Mouse (Mus musculus): ENCODE data around the gene Emcn. TPM values are rescaled to one million over a fixed set of nuclear protein-coding genes. Genes with fewer than 3 reads are reported as not detected.

The Emcn gene
- total and polyA plus RNA-seq, 2 experiments = 1.5 to 4.1 TPM

DNA sequence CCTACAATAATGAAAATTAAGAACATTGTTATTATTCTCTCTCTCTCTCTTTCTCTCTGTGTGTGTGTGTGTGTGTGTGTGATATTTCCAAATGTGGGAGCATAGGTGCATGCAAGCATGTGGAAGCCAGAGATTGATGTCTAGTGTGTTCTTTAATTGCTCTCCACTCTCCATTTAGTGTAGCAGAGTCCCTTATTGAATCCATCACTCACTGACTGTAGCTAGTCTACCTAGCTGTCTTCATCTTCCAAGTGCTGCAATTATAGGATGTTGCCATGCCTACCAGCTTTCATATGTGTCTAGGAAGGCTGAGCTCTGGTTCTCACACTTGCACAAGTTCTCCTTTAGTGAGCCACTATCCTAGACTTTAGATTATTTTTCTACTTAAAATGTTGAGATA, 30.9 kb upstream of the Emcn start:
- no peak overlapping the region for H3K4me3 ChIP-seq (ENCODE audit: insufficient read depth, low read depth, low read length)
- DNase-seq (ENCODE audit: extremely low read depth, low read depth, low spot score) = no peak
- no peak for TF ChIP-seq POLR2A (IDR thresholded peaks at IDR 0.05; ENCODE audit: extremely low read depth, insufficient read depth, low read length)
- TF ChIP-seq CTCF (IDR thresholded peaks at IDR 0.05; ENCODE audit: low read depth, low read length) = no peak

GRCm38 (mm10) chr3:137312540-137312939, 28.3 kb upstream of the Emcn start:
- Histone ChIP-seq H3K4me3 (ENCODE audit: insufficient read depth, low read depth, low read length) (no peak overlapping the region), H3K27ac (replicated peaks; ENCODE audit: insufficient read depth, low read depth, low read length) (no peak overlapping the region), H3K9ac (ENCODE audit: low read depth, low read length) (no peak overlapping the region), H3K4me1 (ENCODE audit: control insufficient read depth, insufficient read depth, low read length) (no peaks in the 10 kb centered on the region), H3K79me2 (ENCODE audit: control insufficient read depth, insufficient read depth, low read length) (no peaks in the 10 kb centered on the region), H3K27me3 (ENCODE audit: control insufficient read depth, insufficient read depth, low read length) (no peaks in the 10 kb centered on the region), H3K36me3 (ENCODE audit: control insufficient read depth, insufficient read depth, low read length) (no peaks in the 10 kb centered on the region)
- WGBS = 77% methylated on average over 3 of the region's 3 CpGs
- no peak for DNase-seq (ENCODE audit: extremely low read depth, low read depth, low spot score)
- TF ChIP-seq CTCF (IDR thresholded peaks at IDR 0.05; ENCODE audit: low read depth, low read length) (no peak), POLR2A (IDR thresholded peaks at IDR 0.05; ENCODE audit: extremely low read depth, insufficient read depth, low read length) (no peak)

More for the DNA sequence above, 30.9 kb upstream of the Emcn start:
- Histone ChIP-seq H3K27me3 (ENCODE audit: control insufficient read depth, insufficient read depth, low read length) (no peaks in the 10 kb centered on the region), H3K36me3 (ENCODE audit: control insufficient read depth, insufficient read depth, low read length) (no peaks in the 10 kb centered on the region), H3K27ac (replicated peaks; ENCODE audit: insufficient read depth, low read depth, low read length) (no peak overlapping the region), H3K4me1 (ENCODE audit: control insufficient read depth, insufficient read depth, low read length) (no peaks in the 10 kb centered on the region), H3K9ac (ENCODE audit: low read depth, low read length) (no peak overlapping the region), H3K79me2 (ENCODE audit: control insufficient read depth, insufficient read depth, low read length) (no peaks in the 10 kb centered on the region)

- H3K36me3 ChIP-seq (ENCODE audit: control insufficient read depth, insufficient read depth, low read length) = no peaks in the 10 kb centered on the region
- no peaks in the 10 kb centered on the region for H3K79me2 ChIP-seq (ENCODE audit: control insufficient read depth, insufficient read depth, low read length)
- H3K4me1 ChIP-seq (ENCODE audit: control insufficient read depth, insufficient read depth, low read length) = no peaks in the 10 kb centered on the region
- DNase-seq (ENCODE audit: extremely low read depth, low read depth, low spot score) = no peak
- no peaks in the 10 kb centered on the region for H3K27me3 ChIP-seq (ENCODE audit: control insufficient read depth, insufficient read depth, low read length)
- H3K9ac ChIP-seq (ENCODE audit: low read depth, low read length) = no peak overlapping the region
- no peak overlapping the region for H3K4me3 ChIP-seq (ENCODE audit: insufficient read depth, low read depth, low read length)
- H3K27ac ChIP-seq (replicated peaks; ENCODE audit: insufficient read depth, low read depth, low read length) = no peak overlapping the region
- TF ChIP-seq POLR2A (IDR thresholded peaks at IDR 0.05; ENCODE audit: extremely low read depth, insufficient read depth, low read length) = no peak
- no peak for TF ChIP-seq CTCF (IDR thresholded peaks at IDR 0.05; ENCODE audit: low read depth, low read length)
- 94% methylated on average over 2 of the region's 2 CpGs for WGBS
These were observed 27.0 kb upstream of the Emcn start for GRCm38 (mm10) chr3:137313775-137314362.

DNA sequence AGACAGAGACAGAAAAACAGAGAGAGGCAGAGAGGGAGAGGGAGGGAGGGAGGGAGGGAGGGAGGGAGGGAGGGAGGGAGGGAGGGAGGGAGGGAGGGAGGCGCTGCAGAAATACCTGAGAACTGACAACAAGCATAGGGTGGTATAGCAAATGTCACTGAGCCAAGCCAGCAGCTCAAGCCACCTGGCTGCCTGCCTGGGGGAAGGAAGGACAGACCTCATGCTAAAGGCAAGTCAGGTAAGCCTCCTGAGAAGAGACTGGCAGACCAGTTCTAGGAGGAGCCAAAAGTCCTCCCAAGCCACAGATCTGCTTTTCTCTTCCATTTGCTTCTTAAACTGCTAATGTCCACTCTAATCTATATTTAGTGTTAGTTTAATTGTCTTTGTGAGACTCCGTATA, 22.5 kb upstream of the Emcn start:
- H3K36me3 ChIP-seq (ENCODE audit: control insufficient read depth, insufficient read depth, low read length) = no peaks in the 10 kb centered on the region
- no peaks in the 10 kb centered on the region for H3K4me1 ChIP-seq (ENCODE audit: control insufficient read depth, insufficient read depth, low read length)
- no peak overlapping the region for H3K4me3 ChIP-seq (ENCODE audit: insufficient read depth, low read depth, low read length)
- no peak overlapping the region for H3K27ac ChIP-seq (replicated peaks; ENCODE audit: insufficient read depth, low read depth, low read length)
- DNase-seq (ENCODE audit: extremely low read depth, low read depth, low spot score) = no peak
- no peak overlapping the region for H3K9ac ChIP-seq (ENCODE audit: low read depth, low read length)
- 88% methylated on average over 2 of the region's 2 CpGs for WGBS
- H3K79me2 ChIP-seq (ENCODE audit: control insufficient read depth, insufficient read depth, low read length) = no peaks in the 10 kb centered on the region
- no peaks in the 10 kb centered on the region for H3K27me3 ChIP-seq (ENCODE audit: control insufficient read depth, insufficient read depth, low read length)
- TF ChIP-seq POLR2A (IDR thresholded peaks at IDR 0.05; ENCODE audit: extremely low read depth, insufficient read depth, low read length) = no peak
- TF ChIP-seq CTCF (IDR thresholded peaks at IDR 0.05; ENCODE audit: low read depth, low read length) = no peak

- no peak for DNase-seq (ENCODE audit: extremely low read depth, low read depth, low spot score)
- TF ChIP-seq CTCF (IDR thresholded peaks at IDR 0.05; ENCODE audit: low read depth, low read length) (no peak), POLR2A (IDR thresholded peaks at IDR 0.05; ENCODE audit: extremely low read depth, insufficient read depth, low read length) (no peak)
These were observed 20.9 kb upstream of the Emcn start for GRCm38 (mm10) chr3:137319950-137320349.

GRCm38 (mm10) chr3:137322304-137322703, 18.6 kb upstream of the Emcn start:
- Histone ChIP-seq H3K27me3 (ENCODE audit: control insufficient read depth, insufficient read depth, low read length) (no peaks in the 10 kb centered on the region), H3K36me3 (ENCODE audit: control insufficient read depth, insufficient read depth, low read length) (no peaks in the 10 kb centered on the region), H3K79me2 (ENCODE audit: control insufficient read depth, insufficient read depth, low read length) (no peaks in the 10 kb centered on the region), H3K4me3 (ENCODE audit: insufficient read depth, low read depth, low read length) (no peak overlapping the region), H3K4me1 (ENCODE audit: control insufficient read depth, insufficient read depth, low read length) (no peaks in the 10 kb centered on the region), H3K9ac (ENCODE audit: low read depth, low read length) (no peak overlapping the region), H3K27ac (replicated peaks; ENCODE audit: insufficient read depth, low read depth, low read length) (no peak overlapping the region)
- DNase-seq (ENCODE audit: extremely low read depth, low read depth, low spot score) = no peak
- TF ChIP-seq CTCF (IDR thresholded peaks at IDR 0.05; ENCODE audit: low read depth, low read length) = no peak
- no peak for TF ChIP-seq POLR2A (IDR thresholded peaks at IDR 0.05; ENCODE audit: extremely low read depth, insufficient read depth, low read length)
- WGBS = 61% methylated on average over 12 of the region's 12 CpGs

More at GRCm38 (mm10) chr3:137319950-137320349, 20.9 kb upstream of the Emcn start:
- H3K4me1 ChIP-seq (ENCODE audit: control insufficient read depth, insufficient read depth, low read length) = no peaks in the 10 kb centered on the region
- H3K79me2 ChIP-seq (ENCODE audit: control insufficient read depth, insufficient read depth, low read length) = no peaks in the 10 kb centered on the region
- H3K4me3 ChIP-seq (ENCODE audit: insufficient read depth, low read depth, low read length) = no peak overlapping the region
- H3K9ac ChIP-seq (ENCODE audit: low read depth, low read length) = no peak overlapping the region
- no peak overlapping the region for H3K27ac ChIP-seq (replicated peaks; ENCODE audit: insufficient read depth, low read depth, low read length)
- no peaks in the 10 kb centered on the region for H3K27me3 ChIP-seq (ENCODE audit: control insufficient read depth, insufficient read depth, low read length)
- no peaks in the 10 kb centered on the region for H3K36me3 ChIP-seq (ENCODE audit: control insufficient read depth, insufficient read depth, low read length)
- 7% methylated on average over 1 of the region's 1 CpGs for WGBS

All from liver, adult 2 months (tissue).